Mouse (Mus musculus) naive thymus-derived CD4-positive, alpha-beta T cell, adult 2 months (primary cell): Measurements from ENCODE around the gene Klf8.

Experiments used
- DNase-seq: peaks from one replicate; pipeline ENCODE4 v3.0.0-alpha.2; 2011; ENCODE audit warnings: low read depth

Gene Klf8

GRCm38 (mm10) chrX:153439573-153439972, 202.3 kb downstream of the Klf8 start:
- DNase-seq = no peak

- no peak for DNase-seq
These were observed 202.8 kb downstream of the Klf8 start for GRCm38 (mm10) chrX:153440018-153440417.
